ENCODE assay signal across 22 mouse cellular contexts in the genomic region with DNA sequence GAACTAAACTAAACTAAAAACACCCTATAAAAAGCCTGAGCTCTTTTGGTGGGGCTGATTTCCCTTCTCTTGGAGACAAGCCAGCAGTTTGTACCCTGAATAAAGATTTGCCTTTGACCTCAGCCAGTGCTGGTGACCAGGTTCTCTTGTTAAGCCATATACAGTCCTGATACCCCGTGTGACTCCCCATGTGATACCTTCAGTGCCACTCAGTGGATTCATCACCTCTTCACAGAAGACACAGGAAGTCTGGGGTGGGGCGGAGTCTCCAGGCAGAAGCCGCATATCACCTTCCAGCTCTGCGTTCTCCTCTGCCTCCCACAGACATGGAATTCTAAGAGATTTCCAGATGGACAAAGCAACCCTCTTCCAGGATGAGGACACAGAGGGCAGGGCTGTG. TPM values are rescaled to one million over a fixed set of nuclear protein-coding genes. Genes with fewer than 3 reads are reported as not detected.
A peak's percentile ranks its signal among the peaks of the same experiment; 100 is the strongest.
DNase-seq lines count a peak whose midpoint lies in the region; ATAC-seq and TF ChIP-seq lines count a peak whose summit lies in the region.
"Had no signal": no experiment of that assay in that cellular context is flagged by ENCODE, and none has a peak within 500 bp of the region (broad histone marks: within the 10 kb centered on the region; RNA-seq: fewer than 3 reads in every experiment).

No protein-coding gene starts in this region.

- no peak overlapping the region for H3K9ac ChIP-seq in hindbrain, embryonic 15.5 days
- no peak overlapping the region for H3K9ac ChIP-seq in hindbrain, embryonic 11.5 days (ENCODE audit: low read depth, low read length)
- H3K9ac ChIP-seq in midbrain, postnatal 0 days (replicated peaks; ENCODE audit: low read length, poor library complexity, severe bottlenecking): no peak overlapping the region
- no peak overlapping the region for H3K9ac ChIP-seq in midbrain, embryonic 15.5 days
- H3K9ac ChIP-seq: heart, embryonic 12.5 days; liver, embryonic 12.5 days; lung, embryonic 15.5 days had no signal

- no peak overlapping the region for H3K4me3 ChIP-seq in hindbrain, embryonic 15.5 days
- H3K4me3 ChIP-seq in hindbrain, embryonic 11.5 days (ENCODE audit: low read depth, low read length): no peak overlapping the region
- no peak overlapping the region for H3K4me3 ChIP-seq in midbrain, postnatal 0 days (ENCODE audit: low read depth, low read length)
- H3K4me3 ChIP-seq in midbrain, embryonic 15.5 days: no peak overlapping the region
- H3K4me3 ChIP-seq: embryonic facial prominence, embryonic 10.5 days; erythroblast, embryonic 14.5 days; heart, embryonic 12.5 days; liver, embryonic 12.5 days; lung, embryonic 15.5 days had no signal

- no peaks in the 10 kb centered on the region for H3K9me3 ChIP-seq in hindbrain, embryonic 15.5 days
- no peaks in the 10 kb centered on the region for H3K9me3 ChIP-seq in hindbrain, embryonic 11.5 days (ENCODE audit: control insufficient read depth, low read length)
- no peaks in the 10 kb centered on the region for H3K9me3 ChIP-seq in midbrain, postnatal 0 days (ENCODE audit: low read length)
- no peaks in the 10 kb centered on the region for H3K9me3 ChIP-seq in midbrain, embryonic 15.5 days
- H3K9me3 ChIP-seq: embryonic facial prominence, embryonic 10.5 days; heart, embryonic 12.5 days; liver, embryonic 12.5 days; lung, embryonic 15.5 days had no signal

- no peaks in the 10 kb centered on the region for H3K27me3 ChIP-seq in hindbrain, embryonic 15.5 days
- H3K27me3 ChIP-seq in hindbrain, embryonic 11.5 days (ENCODE audit: control insufficient read depth, insufficient read depth, low read length): no peaks in the 10 kb centered on the region
- no peaks in the 10 kb centered on the region for H3K27me3 ChIP-seq in midbrain, postnatal 0 days (ENCODE audit: insufficient read depth, low read length)
- no peaks in the 10 kb centered on the region for H3K27me3 ChIP-seq in midbrain, embryonic 15.5 days (replicated peaks)

- no peaks in the 10 kb centered on the region for H3K36me3 ChIP-seq in hindbrain, embryonic 15.5 days
- H3K36me3 ChIP-seq in hindbrain, embryonic 11.5 days (ENCODE audit: control insufficient read depth, insufficient read depth, low read length): no peaks in the 10 kb centered on the region
- H3K36me3 ChIP-seq in midbrain, postnatal 0 days (ENCODE audit: insufficient read depth, low read length): no peaks in the 10 kb centered on the region
- no peaks in the 10 kb centered on the region for H3K36me3 ChIP-seq in midbrain, embryonic 15.5 days (replicated peaks)
- H3K36me3 ChIP-seq: embryonic facial prominence, embryonic 10.5 days; heart, embryonic 12.5 days; liver, embryonic 12.5 days; lung, embryonic 15.5 days had no signal

- no peak for ATAC-seq in hindbrain, embryonic 15.5 days (ENCODE audit: low FRiP score, low read depth)
- ATAC-seq in hindbrain, embryonic 11.5 days (ENCODE audit: low FRiP score): no peak
- no peak for ATAC-seq in midbrain, postnatal 0 days (ENCODE audit: low FRiP score)
- ATAC-seq in midbrain, embryonic 15.5 days (replicated peaks): no peak
- ATAC-seq in monocyte, adult 5-6 weeks (replicated peaks; ENCODE audit: insufficient number of reproducible peaks, low FRiP score, low TSS enrichment, poor library complexity, severe bottlenecking): no peak
- ATAC-seq: forebrain, embryonic 16.5 days; liver, embryonic 12.5 days had no signal

- H3K4me1 ChIP-seq in hindbrain, embryonic 15.5 days (replicated peaks): peaks cover 21% of the 10 kb centered on the region
- H3K4me1 ChIP-seq in hindbrain, embryonic 11.5 days (replicated peaks; ENCODE audit: control insufficient read depth, insufficient read depth, low read length): no peaks in the 10 kb centered on the region
- H3K4me1 ChIP-seq in midbrain, postnatal 0 days (ENCODE audit: insufficient read depth, low read length): 0 out of 2 replicates have a peak, but pooled peaks cover 4% of the 10 kb centered on the region
- peaks cover 14% of the 10 kb centered on the region for H3K4me1 ChIP-seq in midbrain, embryonic 15.5 days
- H3K4me1 ChIP-seq: liver, embryonic 12.5 days; lung, embryonic 15.5 days had no signal

- H3K27ac ChIP-seq in hindbrain, embryonic 15.5 days (replicated peaks): peak overlapping the region; percentile 80; the same call in 1 of the 2 replicates
- no peak overlapping the region for H3K27ac ChIP-seq in hindbrain, embryonic 11.5 days (ENCODE audit: low read depth, low read length)
- H3K27ac ChIP-seq in midbrain, postnatal 0 days (ENCODE audit: low read depth, low read length): peak overlapping the region; percentile 72; the same call in 1 of the 2 replicates
- no peak overlapping the region for H3K27ac ChIP-seq in midbrain, embryonic 15.5 days
- H3K27ac ChIP-seq: embryonic facial prominence, embryonic 10.5 days; liver, embryonic 12.5 days; lung, embryonic 15.5 days had no signal

- 75% methylated on average over 4 of the region's 4 CpGs for WGBS in hindbrain, embryonic 15.5 days
- WGBS in hindbrain, embryonic 11.5 days: 83% methylated on average over 4 of the region's 4 CpGs
- 78% methylated on average over 4 of the region's 4 CpGs for WGBS in midbrain, postnatal 0 days
- 75% methylated on average over 4 of the region's 4 CpGs for WGBS in midbrain, embryonic 15.5 days

- no peak overlapping the region for H3K4me2 ChIP-seq in hindbrain, embryonic 15.5 days
- no peak overlapping the region for H3K4me2 ChIP-seq in hindbrain, embryonic 11.5 days (replicated peaks; ENCODE audit: low read depth, low read length)
- H3K4me2 ChIP-seq in midbrain, postnatal 0 days (ENCODE audit: low read depth, low read length, poor library complexity, severe bottlenecking): no peak overlapping the region
- H3K4me2 ChIP-seq in midbrain, embryonic 15.5 days: no peak overlapping the region
- H3K4me2 ChIP-seq: heart, embryonic 12.5 days; liver, embryonic 12.5 days; lung, embryonic 15.5 days had no signal

- no peak for TF ChIP-seq CTCF in midbrain, postnatal 0 days (IDR thresholded peaks at IDR 0.05)

- no peak for DNase-seq in hindbrain, embryonic 11.5 days (ENCODE audit: low spot score)
- no peak for DNase-seq in midbrain, postnatal 0 days (ENCODE audit: low spot score)
- DNase-seq in left cerebral cortex, adult 8-10 months (ENCODE audit: low spot score in 2 of 2): peak; percentile 48 to 64
- peak; percentile 54 to 58 for DNase-seq in right cerebral cortex, postnatal 10 days (ENCODE audit: low spot score in 2 of 2)
- no peak for DNase-seq in retina, embryonic 14.5 days (ENCODE audit: low spot score)
- DNase-seq: adrenal gland, adult 2 months; gastrocnemius, postnatal 14 days; heart, postnatal 4 days; kidney, postnatal 25 days; thymus, postnatal 36 days had no signal

RNA-seq across cellular contexts. Expression of gene Bhlhe23, which starts 47.4 kb away (rescaled TPM):
- polyA plus RNA-seq in hindbrain, embryonic 15.5 days (2015; fragmentation: Nextera tagmentation; extraction: Ambion mirVana): 0.73 and 5.2 TPM in 2 replicates
- 3.0 and 3.7 TPM in 2 replicates for polyA plus RNA-seq in hindbrain, embryonic 11.5 days (2014; fragmentation: Nextera tagmentation; extraction: Ambion mirVana)
- 7.6 and 7.9 TPM in 2 replicates for total RNA-seq in midbrain, postnatal 0 days (2014; rRNA removed)
- polyA plus RNA-seq in midbrain, postnatal 0 days (2015; fragmentation: Nextera tagmentation; extraction: Ambion mirVana): 5.9 and 6.0 TPM in 2 replicates
- polyA plus RNA-seq in midbrain, embryonic 15.5 days (2015; fragmentation: Nextera tagmentation; extraction: Ambion mirVana): 14.9 and 16.5 TPM in 2 replicates
- total RNA-seq in left cerebral cortex, adult 8-10 months (2022): not detected
- not detected in 3 replicates for total RNA-seq in monocyte, adult 5-6 weeks (2017)
- total RNA-seq: adrenal gland, adult 2 months; gastrocnemius, postnatal 14 days; heart, postnatal 4 days had no signal
- polyA plus RNA-seq: adrenal gland, adult 2 months; erythroblast, embryonic 14.5 days; heart, embryonic 12.5 days; intestine, embryonic 14.5 days; liver, embryonic 12.5 days; lung, embryonic 15.5 days; small intestine, adult 2 months; stomach, embryonic 14.5 days had no signal

Comparison
In these comparisons a context has a peak if more than half of its experiments do, and no peak if none do; other contexts are left out.
1. H3K27ac ChIP-seq: peak in hindbrain, embryonic 15.5 days (single experiment) and midbrain, postnatal 0 days (single experiment); none in hindbrain, embryonic 11.5 days (single experiment) and midbrain, embryonic 15.5 days (single experiment).
2. DNase-seq: peak in left cerebral cortex, adult 8-10 months (2 of 2) and right cerebral cortex, postnatal 10 days (2 of 2); none in hindbrain, embryonic 11.5 days (single experiment), midbrain, postnatal 0 days (single experiment) and retina, embryonic 14.5 days (single experiment).